Mouse (Mus musculus) CH12.LX (cell line): ENCODE data around the gene Abhd14b. TPM values are rescaled to one million over a fixed set of nuclear protein-coding genes. Genes with fewer than 3 reads are reported as not detected.

Experiments used
- DNase-seq: peaks from one replicate; pipeline ENCODE4 v3.0.0-alpha.2; 2013; ENCODE audit errors: extremely low read depth
- H3K27ac ChIP-seq: 2 replicates; pipeline ENCODE4 v1.5.1; 2012; ENCODE audit warnings: low read depth, mild to moderate bottlenecking, control low read depth, moderate library complexity; ENCODE audit not compliant: insufficient read depth
- H3K27me3 ChIP-seq: replicated peaks from 2 replicates; pipeline ENCODE3; 2012; ENCODE audit warnings: inconsistent platforms
- H3K36me3 ChIP-seq, 2 experiments: replicated peaks in 1 of 2; 2 replicates each; pipeline versions ENCODE3 to v1.6.1; 2012; ENCODE audit warnings: inconsistent platforms in 1 of 2, low read length in 1 of 2, mild to moderate bottlenecking in 1 of 2, mixed read lengths in 1 of 2, moderate library complexity in 1 of 2; ENCODE audit not compliant: control insufficient read depth in 1 of 2, insufficient read depth in 1 of 2
- H3K4me1 ChIP-seq, 2 experiments: 2 replicates each; pipeline ENCODE4 v1.6.1; 2012; ENCODE audit warnings: inconsistent platforms in 1 of 2, moderate library complexity in 1 of 2; ENCODE audit not compliant: insufficient read depth in 2 of 2, control insufficient read depth in 1 of 2
- H3K4me2 ChIP-seq: 2 replicates; pipeline ENCODE4 v1.6.1; 2012; ENCODE audit warnings: low read depth, mild to moderate bottlenecking, control low read depth; ENCODE audit not compliant: poor library complexity, insufficient read depth, severe bottlenecking
- H3K4me3 ChIP-seq, 3 experiments: fragments of 150-350 bp in 1 of 3; sonication (generic) in 1 of 3; replicated peaks in 1 of 3; 2 replicates each; pipeline versions ENCODE3 to v1.5.1; 2011 to 2012; ENCODE audit warnings: low read depth in 2 of 3, low read length in 2 of 3, mild to moderate bottlenecking in 2 of 3, moderate library complexity in 2 of 3, control low read depth in 1 of 3, improper control_type of control experiment in 1 of 3, inconsistent platforms in 1 of 3, mixed read lengths in 1 of 3; ENCODE audit not compliant: poor library complexity in 1 of 3
- H3K79me2 ChIP-seq: replicated peaks from 2 replicates; pipeline ENCODE4 v1.6.1; 2012; ENCODE audit warnings: mild to moderate bottlenecking, moderate library complexity; ENCODE audit not compliant: control insufficient read depth, poor library complexity, insufficient read depth, severe bottlenecking; ENCODE audit errors: extremely low read depth
- H3K9ac ChIP-seq: 2 replicates; pipeline ENCODE4 v1.6.1; 2012; ENCODE audit warnings: low read depth, mild to moderate bottlenecking, control low read depth, moderate library complexity; ENCODE audit not compliant: insufficient read depth
- H3K9me3 ChIP-seq: replicated peaks from 2 replicates; pipeline ENCODE3; 2012; ENCODE audit warnings: low read length, inconsistent platforms, mixed read lengths
- BHLHE40 ChIP-seq: IDR thresholded peaks from 2 replicates; pipeline ENCODE4 v1.6.1; 2011; ENCODE audit warnings: mild to moderate bottlenecking, low read depth, low read length, improper control_type of control experiment
- CHD2 ChIP-seq: IDR thresholded peaks from 2 replicates; pipeline ENCODE4 v1.6.1; 2011; ENCODE audit warnings: low read length, improper control_type of control experiment
- GABPA ChIP-seq: IDR thresholded peaks from 2 replicates; pipeline ENCODE4 v1.6.1; 2012; ENCODE audit warnings: low read depth, low read length, improper control_type of control experiment, inconsistent platforms; ENCODE audit not compliant: insufficient replicate concordance
- HCFC1 ChIP-seq: IDR thresholded peaks from 2 replicates; pipeline ENCODE4 v1.6.1; 2012; ENCODE audit warnings: low read depth, mild to moderate bottlenecking, inconsistent platforms, low read length, improper control_type of control experiment
- KAT2A ChIP-seq: IDR thresholded peaks from 2 replicates; pipeline ENCODE4 v1.6.1; 2012; ENCODE audit warnings: low read length, improper control_type of control experiment, inconsistent platforms; ENCODE audit not compliant: insufficient replicate concordance
- MAZ ChIP-seq: IDR thresholded peaks from 2 replicates; pipeline ENCODE4 v1.6.1; 2012; ENCODE audit warnings: low read depth, mild to moderate bottlenecking, inconsistent platforms, low read length, improper control_type of control experiment, moderate library complexity
- NRF1 ChIP-seq: IDR thresholded peaks from 2 replicates; pipeline ENCODE4 v1.6.1; 2014; ENCODE audit warnings: low read depth, mild to moderate bottlenecking, inconsistent platforms, low read length, improper control_type of control experiment, moderate library complexity
- RCOR1 ChIP-seq: conservative IDR thresholded peaks from 2 replicates; pipeline ENCODE4 v1.6.1; 2012; ENCODE audit warnings: low read depth, mild to moderate bottlenecking, inconsistent platforms, low read length, improper control_type of control experiment
- SMC3 ChIP-seq: IDR thresholded peaks from 2 replicates; pipeline ENCODE4 v1.6.1; 2011; ENCODE audit warnings: low read depth, low read length, improper control_type of control experiment
- UBTF ChIP-seq: IDR thresholded peaks from 2 replicates; pipeline ENCODE4 v1.6.1; 2012; ENCODE audit warnings: low read depth, mild to moderate bottlenecking, inconsistent platforms, low read length, improper control_type of control experiment, moderate library complexity
- ZNF384 ChIP-seq: IDR thresholded peaks from 2 replicates; pipeline ENCODE4 v1.6.1; 2012; ENCODE audit warnings: low read depth, low read length, improper control_type of control experiment, inconsistent platforms
- dilution Hi-C: fragments of 300-500 bp; cut with MboI; formaldehyde crosslinking; loops from 2 replicates; pipeline ENCODE4 v1.14.3; 2020; ENCODE audit warnings: low sequenced_read_pairs; ENCODE audit not compliant: extremely low pct_unique_long_range_greater_than_20kb, extremely low pct_ligation_motif_present
- in situ Hi-C: fragments of 300-500 bp; cut with MboI; formaldehyde crosslinking; loops from 3 replicates; pipeline ENCODE4 v1.14.3; 2019; ENCODE audit warnings: low sequenced_read_pairs, low pct_ligation_motif_present, low pct_unique_long_range_greater_than_20kb, mixed read lengths
- polyA plus RNA-seq: library from polyadenylated mRNA; unstranded; fragments of >175 nt; gene quantifications from 2 replicates; pipeline ENCODE4 v1.2.1, GENCODE M21; 2012; ENCODE audit warnings: low read depth; ENCODE audit not compliant: insufficient read length
- total RNA-seq, 2 experiments: library from RNA; depleted of rRNA; stranded (reverse); fragments of 300-350 nt in 1 of 2; fragments of >200 nt in 1 of 2; gene quantifications; 2 replicates each; pipeline ENCODE4 v1.2.3; 2012 to 2014

Abhd14b gene
- total and polyA plus RNA-seq, 3 experiments = 2.9 to 5.4 (median 5.3) TPM

GRCm38 (mm10) chr9:106417841-106418625 is 29.2 kb upstream of the Abhd14b start:
- H3K27me3 ChIP-seq = peaks cover 3% of the 10 kb centered on the region
- H3K9me3 ChIP-seq = no peaks in the 10 kb centered on the region
- no peak overlapping the region for H3K27ac ChIP-seq
- no peaks in the 10 kb centered on the region for H3K79me2 ChIP-seq
- TF ChIP-seq CHD2 (no peak), GABPA (no peak), MAZ (no peak), SMC3 (no peak), UBTF (no peak), ZNF384 (no peak), RCOR1 (no peak), KAT2A (no peak), HCFC1 (no peak), NRF1 (no peak)
- H3K4me1 ChIP-seq = peaks cover 0 to 5% of the 10 kb centered on the region in 2 experiments; a peak in 1 of 4 replicates
- H3K4me3 ChIP-seq = no peak overlapping the region
- DNase-seq = no peak
- dilution Hi-C loops (no loop called here), in situ Hi-C loops (no loop called here)
- H3K4me2 ChIP-seq = no peak overlapping the region
- H3K9ac ChIP-seq = no peak overlapping the region
- no peaks in the 10 kb centered on the region for H3K36me3 ChIP-seq

- Histone ChIP-seq H3K9me3 (no peaks in the 10 kb centered on the region), H3K79me2 (no peaks in the 10 kb centered on the region), H3K4me1 (peaks cover 0 to 5% of the 10 kb centered on the region in 2 experiments; a peak in 1 of 4 replicates), H3K4me2 (no peak overlapping the region), H3K9ac (no peak overlapping the region), H3K27me3 (peaks cover 3% of the 10 kb centered on the region), H3K27ac (no peak overlapping the region), H3K36me3 (no peaks in the 10 kb centered on the region), H3K4me3 (no peak overlapping the region)
- in situ Hi-C loops (no loop called here), dilution Hi-C loops (no loop called here)
- TF ChIP-seq SMC3 (no peak), CHD2 (no peak), BHLHE40 (no peak)
- no peak for DNase-seq
These were observed 26.7 kb upstream of the Abhd14b start for GRCm38 (mm10) chr9:106420608-106421007.
